Mouse (Mus musculus): ENCODE data around the gene E4f1. TPM values are rescaled to one million over a fixed set of nuclear protein-coding genes. Genes with fewer than 3 reads are reported as not detected.

Gene E4f1
- polyA plus RNA-seq, 1 experiment: 19.4 TPM

- TF ChIP-seq GATA1 (IDR thresholded peaks at IDR 0.05; ENCODE audit: low read length): no peak
Measured at GRCm38 (mm10) chr17:24449507-24449906, 20.6 kb downstream of the E4f1 start.

GRCm38 (mm10) chr17:24446590-24446989 lies 23.5 kb downstream of the E4f1 start:
- TF ChIP-seq GATA1 (IDR thresholded peaks at IDR 0.05; ENCODE audit: low read length): no peak

GRCm38 (mm10) chr17:24443409-24443808 lies 26.7 kb downstream of the E4f1 start:
- no peak for TF ChIP-seq GATA1 (IDR thresholded peaks at IDR 0.05; ENCODE audit: low read length)

- TF ChIP-seq GATA1 (IDR thresholded peaks at IDR 0.05; ENCODE audit: low read length): no peak
Measured at GRCm38 (mm10) chr17:24442632-24443155, 27.4 kb downstream of the E4f1 start, which contains the start of gene Dnase1l2. Dnase1l2 (minus strand) TSS chr17:24443105.

- TF ChIP-seq GATA1 (IDR thresholded peaks at IDR 0.05; ENCODE audit: low read length): no peak
Measured at GRCm38 (mm10) chr17:24442107-24442506, 28.0 kb downstream of the E4f1 start.

GRCm38 (mm10) chr17:24441148-24441547 lies 29.0 kb downstream of the E4f1 start:
- no peak for TF ChIP-seq GATA1 (IDR thresholded peaks at IDR 0.05; ENCODE audit: low read length)

GRCm38 (mm10) chr17:24440377-24440776 lies 29.7 kb downstream of the E4f1 start:
- TF ChIP-seq GATA1 (IDR thresholded peaks at IDR 0.05; ENCODE audit: low read length): no peak

- TF ChIP-seq GATA1 (IDR thresholded peaks at IDR 0.05; ENCODE audit: low read length): no peak
Measured at GRCm38 (mm10) chr17:24437016-24437415, 33.1 kb downstream of the E4f1 start.

- TF ChIP-seq GATA1 (IDR thresholded peaks at IDR 0.05; ENCODE audit: low read length): no peak
Measured at GRCm38 (mm10) chr17:24429201-24429983, 40.7 kb downstream of the E4f1 start.

- no peak for TF ChIP-seq GATA1 (IDR thresholded peaks at IDR 0.05; ENCODE audit: low read length)
Measured at GRCm38 (mm10) chr17:24427170-24427557, 42.9 kb downstream of the E4f1 start.

- TF ChIP-seq GATA1 (IDR thresholded peaks at IDR 0.05; ENCODE audit: low read length): no peak
Measured at GRCm38 (mm10) chr17:24426471-24427169, 43.5 kb downstream of the E4f1 start, which contains the start of gene Eci1. Eci1 (plus strand) TSS chr17:24426641.

GRCm38 (mm10) chr17:24425905-24426304 lies 44.2 kb downstream of the E4f1 start:
- no peak for TF ChIP-seq GATA1 (IDR thresholded peaks at IDR 0.05; ENCODE audit: low read length)

- no peak for TF ChIP-seq GATA1 (IDR thresholded peaks at IDR 0.05; ENCODE audit: low read length)
Measured at GRCm38 (mm10) chr17:24424489-24424888, 45.6 kb downstream of the E4f1 start.

GRCm38 (mm10) chr17:24423114-24423513 lies 47.0 kb downstream of the E4f1 start:
- no peak for TF ChIP-seq GATA1 (IDR thresholded peaks at IDR 0.05; ENCODE audit: low read length)

GRCm38 (mm10) chr17:24416051-24416652 lies 54.0 kb downstream of the E4f1 start:
- no peak for TF ChIP-seq GATA1 (IDR thresholded peaks at IDR 0.05; ENCODE audit: low read length)

GRCm38 (mm10) chr17:24415011-24415410 lies 55.1 kb downstream of the E4f1 start:
- no peak for TF ChIP-seq GATA1 (IDR thresholded peaks at IDR 0.05; ENCODE audit: low read length)
